Mouse (Mus musculus): ENCODE measurements around the gene Tfe3. TPM values are rescaled to one million over a fixed set of nuclear protein-coding genes. Genes with fewer than 3 reads are reported as not detected.
"Not testable (repeated sequence)": the region's sequence is repeated elsewhere in the genome, so short reads cannot be mapped to it uniquely, and the experiment has no call there.

The Tfe3 gene
- total RNA-seq (2015) (45.9 and 54.6 TPM in 2 replicates), total RNA-seq (2017) (22.3 and 39.4 TPM in 2 replicates)

DNA sequence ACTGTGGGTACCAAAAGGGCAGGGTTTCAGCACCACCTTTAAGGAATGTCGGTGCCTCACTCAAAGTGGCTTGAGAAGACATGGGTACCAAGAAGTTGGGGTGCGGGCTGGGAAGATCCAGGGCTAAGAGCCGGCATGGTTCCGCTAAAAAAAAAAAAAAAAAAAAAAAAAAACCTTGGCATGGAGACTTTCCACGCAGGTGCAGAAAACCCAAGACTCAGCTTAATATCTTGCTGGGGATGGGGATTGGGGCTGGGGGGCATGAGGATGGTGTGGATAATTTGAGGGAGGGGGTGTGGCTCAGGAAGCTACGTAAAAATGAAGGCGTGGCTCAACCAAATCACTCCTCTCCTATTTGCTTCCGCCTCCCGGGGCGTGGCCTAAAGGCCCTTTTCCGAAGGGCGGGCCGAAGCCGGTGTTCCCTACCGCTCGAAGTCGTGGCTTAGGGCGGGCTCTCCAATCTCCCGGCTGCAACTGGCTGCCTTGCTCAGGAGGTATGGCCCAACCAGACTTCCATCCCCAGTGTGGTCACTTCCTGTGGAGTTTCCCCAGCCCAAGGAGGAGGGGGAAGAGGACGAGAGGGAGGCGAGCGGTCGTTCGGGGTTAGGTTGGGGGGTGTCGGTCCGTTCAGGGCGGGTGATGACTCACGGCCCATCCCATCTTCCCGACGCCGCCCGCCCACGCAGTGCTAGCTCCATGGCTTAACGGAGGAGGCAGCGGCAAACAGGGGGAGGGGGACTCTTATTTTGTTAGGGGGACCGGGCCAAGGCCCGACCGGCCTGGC lies at the start of gene Tfe3:
Tfe3 (plus strand) TSS at position 424 of the 784 bp plus-strand sequence.
- peak; percentile 92 for ATAC-seq (ENCODE audit: poor library complexity, severe bottlenecking)

- not testable (repeated sequence) for ATAC-seq (ENCODE audit: poor library complexity, severe bottlenecking)
Observed at GRCm38 (mm10) chrX:7713764-7714134, 48.6 kb upstream of the Tfe3 start.

DNA sequence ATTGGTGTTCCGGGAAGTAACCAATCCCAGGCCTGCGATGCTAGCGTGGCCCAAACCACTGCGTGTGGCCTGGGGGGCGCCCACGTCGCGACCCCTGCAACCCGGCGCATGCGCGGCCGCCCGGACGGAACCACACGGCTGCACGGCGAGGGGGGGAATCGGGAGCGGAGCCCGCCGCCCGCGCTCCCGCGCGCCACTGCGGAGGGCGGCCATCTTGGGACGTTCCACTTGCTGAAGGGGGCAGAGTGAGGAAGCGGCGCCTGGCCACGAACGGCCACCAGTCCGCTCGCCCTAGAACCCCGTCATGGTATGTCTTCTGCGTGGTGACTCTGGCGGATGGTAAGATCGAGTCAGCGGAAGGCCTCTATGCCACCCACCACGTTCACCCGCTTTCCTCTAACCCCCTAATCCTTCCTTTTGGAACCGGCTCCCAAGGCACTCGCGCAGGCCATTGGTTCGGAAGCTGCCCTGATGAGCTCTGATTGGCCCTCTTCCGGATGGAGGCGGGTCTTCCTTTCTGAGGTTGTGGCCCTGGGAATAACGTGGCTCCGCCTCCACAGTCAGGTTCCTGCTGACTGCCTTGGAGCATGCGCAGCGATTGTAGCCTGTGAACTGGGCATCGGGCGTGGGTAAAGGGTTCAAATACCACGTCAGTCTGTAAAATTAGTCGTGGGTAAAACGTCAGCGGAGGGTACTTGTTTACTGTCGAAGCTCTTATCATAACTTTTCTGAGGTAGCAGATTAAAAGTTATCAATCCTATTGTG lies 48.0 kb upstream of the Tfe3 start, which contains the start of gene Wdr45:
Wdr45 (plus strand) TSS at position 199 of the 765 bp plus-strand sequence.
- ATAC-seq (ENCODE audit: poor library complexity, severe bottlenecking), result peak; percentile 99

GRCm38 (mm10) chrX:7716058-7716457 lies 46.3 kb upstream of the Tfe3 start:
- not testable (repeated sequence) for ATAC-seq (ENCODE audit: poor library complexity, severe bottlenecking)

- peak; percentile 100 for ATAC-seq (ENCODE audit: poor library complexity, severe bottlenecking)
Observed at GRCm38 (mm10) chrX:7721514-7722281, 40.7 kb upstream of the Tfe3 start, which contains the start of gene Gm45208. Gene Gm45208, plus strand, starts transcription at chrX:7722245.

GRCm38 (mm10) chrX:7722282-7722611 lies 40.1 kb upstream of the Tfe3 start:
- ATAC-seq (ENCODE audit: poor library complexity, severe bottlenecking), result no peak

GRCm38 (mm10) chrX:7722691-7723090 lies 39.7 kb upstream of the Tfe3 start:
- no peak for ATAC-seq (ENCODE audit: poor library complexity, severe bottlenecking)

DNA sequence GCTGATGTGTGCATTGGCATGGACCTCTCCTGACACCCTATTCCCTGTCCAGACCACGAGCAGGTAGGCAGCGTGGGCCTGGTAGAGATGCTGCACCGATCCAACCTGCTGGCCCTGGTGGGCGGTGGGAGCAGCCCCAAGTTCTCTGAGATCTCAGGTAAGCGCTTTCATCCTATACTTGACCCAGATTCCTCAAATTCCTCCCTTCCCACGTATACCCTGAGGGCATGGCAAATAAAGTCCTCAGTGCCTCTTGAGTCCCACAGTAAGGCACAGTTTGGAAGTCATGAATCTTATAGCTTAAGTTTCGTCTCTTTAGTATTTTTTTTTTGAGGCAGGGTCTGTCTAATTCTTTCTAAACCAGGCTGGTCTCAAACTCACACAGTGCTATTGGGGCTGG lies 38.2 kb upstream of the Tfe3 start:
- no peak for ATAC-seq (ENCODE audit: poor library complexity, severe bottlenecking)

GRCm38 (mm10) chrX:7725841-7726240 lies 36.5 kb upstream of the Tfe3 start:
- ATAC-seq (ENCODE audit: poor library complexity, severe bottlenecking), result no peak

GRCm38 (mm10) chrX:7727176-7727575 lies 35.2 kb upstream of the Tfe3 start:
- ATAC-seq (ENCODE audit: poor library complexity, severe bottlenecking), result no peak

- ATAC-seq (ENCODE audit: poor library complexity, severe bottlenecking), result peak; percentile 97
Observed at GRCm38 (mm10) chrX:7728215-7728921, 34.0 kb upstream of the Tfe3 start, which contains the start of gene Praf2. Gene Praf2, plus strand, starts transcription at chrX:7728439.

- ATAC-seq (ENCODE audit: poor library complexity, severe bottlenecking), result no peak
Observed at GRCm38 (mm10) chrX:7728922-7729265, 33.5 kb upstream of the Tfe3 start.

DNA sequence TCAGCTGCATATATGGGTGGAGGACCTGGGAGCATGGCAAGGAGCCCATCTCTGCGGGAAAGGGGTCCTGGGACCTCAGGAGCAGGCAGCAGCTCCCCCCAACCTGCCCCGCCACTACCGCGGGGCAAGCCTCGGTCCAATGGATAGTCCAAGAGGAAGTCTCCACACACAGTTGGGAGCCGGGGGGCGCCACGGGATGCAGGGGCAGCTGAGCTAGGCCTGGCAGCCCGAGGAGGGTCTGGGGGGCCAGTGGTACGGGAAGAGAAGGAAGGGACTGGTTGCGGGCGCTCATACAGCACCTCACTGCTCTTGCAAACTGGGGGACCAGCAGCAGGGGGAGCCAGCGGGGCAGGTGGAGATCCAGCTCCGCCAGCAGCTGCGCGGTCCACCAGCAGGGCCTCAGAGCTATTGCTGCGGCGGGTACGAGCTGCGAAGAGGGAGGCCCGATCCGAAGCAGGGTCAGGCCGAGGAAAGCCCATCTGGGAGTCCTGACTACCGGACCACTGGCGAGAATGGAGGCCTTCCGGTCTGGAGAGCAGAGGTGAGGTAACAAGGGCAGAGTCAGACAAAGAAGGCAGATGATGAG lies 28.7 kb upstream of the Tfe3 start:
- ATAC-seq (ENCODE audit: poor library complexity, severe bottlenecking), result peak; percentile 100

GRCm38 (mm10) chrX:7739336-7740081 lies 22.9 kb upstream of the Tfe3 start:
- ATAC-seq (ENCODE audit: poor library complexity, severe bottlenecking), result no peak

DNA sequence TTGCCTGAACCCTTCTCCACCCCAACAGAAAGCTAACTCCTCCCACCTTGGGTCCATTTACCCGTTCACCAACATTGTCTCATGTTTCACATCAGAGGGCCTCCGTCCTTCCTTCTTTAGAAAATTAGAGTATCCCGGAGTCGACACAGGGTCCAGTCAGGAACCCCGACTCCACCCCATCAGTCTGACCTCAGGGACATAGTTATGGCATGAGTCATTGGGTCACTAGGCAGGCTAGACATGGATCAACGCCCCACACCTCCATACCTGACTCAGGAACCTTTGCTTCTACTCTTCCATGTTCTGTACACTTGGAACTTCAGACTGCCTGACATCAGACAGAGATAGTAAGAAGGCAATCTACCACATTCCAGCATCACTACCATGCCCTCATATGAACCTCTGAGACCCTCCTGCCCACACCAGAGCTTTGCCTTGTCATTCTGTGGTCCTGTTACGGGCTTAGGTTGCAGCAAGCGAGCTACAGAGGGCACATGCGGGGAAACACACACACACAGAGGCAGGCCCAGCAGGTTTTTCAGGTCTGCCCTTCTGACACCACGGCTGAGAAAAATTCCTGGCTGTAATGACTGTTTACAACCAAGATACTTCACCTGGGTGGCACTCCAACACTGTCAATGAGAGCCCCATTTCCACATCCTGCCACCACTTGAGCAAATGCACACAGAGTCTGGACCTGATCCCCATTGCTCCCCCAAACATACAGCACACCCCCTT lies 22.1 kb upstream of the Tfe3 start:
- ATAC-seq (ENCODE audit: poor library complexity, severe bottlenecking), result no peak

DNA sequence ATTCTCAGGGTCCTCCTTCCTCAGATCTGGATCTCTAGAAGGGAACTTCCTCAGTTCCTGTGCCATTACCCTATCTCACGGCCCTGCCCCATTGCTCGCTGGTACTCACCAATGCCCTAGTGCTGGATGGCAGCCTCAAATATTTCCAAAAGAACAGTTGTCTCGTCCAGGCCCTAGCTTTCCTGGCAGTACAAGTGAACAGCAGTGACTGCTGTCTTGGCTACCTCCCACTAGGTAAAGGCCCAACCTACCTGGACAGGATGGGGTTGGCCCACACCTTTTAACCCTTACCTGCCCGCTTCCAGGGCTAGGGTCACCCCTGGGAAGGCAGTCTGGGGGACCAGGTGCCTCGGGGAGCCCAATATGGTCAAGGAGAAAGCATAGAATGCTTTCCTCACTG lies 21.3 kb upstream of the Tfe3 start:
- ATAC-seq (ENCODE audit: poor library complexity, severe bottlenecking), result no peak

- ATAC-seq (ENCODE audit: poor library complexity, severe bottlenecking), result no peak
Observed at GRCm38 (mm10) chrX:7743470-7743869, 18.9 kb upstream of the Tfe3 start.

DNA sequence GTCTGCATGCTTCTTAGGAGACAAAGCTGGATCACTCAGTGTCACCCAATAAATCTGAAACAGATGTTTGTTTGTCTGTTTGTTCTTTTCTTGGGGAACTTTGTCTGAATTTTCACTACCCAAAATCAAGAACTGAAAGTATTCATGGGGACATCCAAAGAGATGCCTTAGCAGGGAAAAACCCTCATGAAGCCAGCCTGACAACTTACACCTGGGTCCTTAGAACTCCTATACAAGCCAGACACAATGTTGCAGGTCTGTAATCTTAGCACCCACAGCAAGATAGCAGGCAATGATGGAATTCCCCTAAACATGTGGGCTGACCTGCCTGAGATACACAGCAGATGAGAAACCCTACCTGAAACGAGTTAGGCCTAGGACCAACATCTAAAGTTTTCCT lies 17.4 kb upstream of the Tfe3 start:
- no peak for ATAC-seq (ENCODE audit: poor library complexity, severe bottlenecking)

- ATAC-seq (ENCODE audit: poor library complexity, severe bottlenecking), result no peak
Observed at GRCm38 (mm10) chrX:7745429-7745828, 16.9 kb upstream of the Tfe3 start.
